Mouse (Mus musculus) gastrocnemius, adult 18-20 months (tissue): ENCODE measurements around the gene Ldlrad3. TPM values are rescaled to one million over a fixed set of nuclear protein-coding genes. Genes with fewer than 3 reads are reported as not detected.

Source experiments
- DNase-seq: peaks from one replicate; pipeline ENCODE4 v3.0.0; 2021; ENCODE audit warnings: low spot score
- long read RNA-seq, 2 experiments: library from polyadenylated mRNA; stranded (forward); transcript quantifications; one replicate each; pipeline ENCODE4 v2.0.0; 2021
- total RNA-seq, 2 experiments: library from RNA; stranded (reverse); gene quantifications; 2 replicates each; pipeline ENCODE4 v1.2.3; 2021

The Ldlrad3 gene
- 1 to 10 TPM; 2.9 to 4.9 TPM for total RNA-seq
- long read RNA-seq, experiment 1, partial matches to known transcripts = 2 of 4 reads
- long read RNA-seq, experiment 1, other reads (novel, unspliced or antisense) = 0 of 4 reads
- long read RNA-seq, experiment 2, partial matches to known transcripts = 0 of 1 reads
- long read RNA-seq, experiment 2, other reads (novel, unspliced or antisense) = 1 of 1 reads

DNA sequence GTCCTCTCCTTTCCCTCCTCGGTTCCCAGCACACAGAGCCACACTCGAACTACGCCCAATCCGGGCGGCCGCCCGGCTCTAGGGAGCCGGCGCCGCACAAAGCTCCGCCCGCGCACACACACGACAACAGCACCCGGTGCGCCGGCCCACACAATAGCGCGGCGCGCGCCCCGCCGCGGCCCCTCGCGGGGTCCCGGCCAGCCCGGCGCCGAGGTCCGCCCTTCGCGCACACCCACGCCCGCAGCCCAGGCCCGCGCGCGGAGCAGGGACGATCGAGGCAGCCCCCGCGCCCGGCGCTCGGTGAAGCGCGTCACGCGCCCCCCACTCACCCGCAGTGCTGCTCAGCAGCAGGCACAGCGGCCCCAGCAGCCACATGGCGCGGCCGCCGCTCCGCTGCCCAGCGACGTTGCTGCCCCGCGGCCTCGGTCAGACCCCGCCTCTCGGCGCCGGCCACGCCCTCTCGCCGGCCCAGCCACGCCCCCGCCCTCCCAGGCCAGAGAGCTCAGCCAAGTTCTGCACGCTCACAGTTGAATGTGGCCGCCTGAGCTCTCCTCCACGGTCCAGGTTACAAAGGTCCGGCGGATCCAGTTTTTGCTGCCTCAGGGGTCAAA lies at the start of gene Ldlrad3:
Ldlrad3 (minus strand) TSS at position 435 of the 611 bp plus-strand sequence.
- peak; percentile 92 for DNase-seq

DNA sequence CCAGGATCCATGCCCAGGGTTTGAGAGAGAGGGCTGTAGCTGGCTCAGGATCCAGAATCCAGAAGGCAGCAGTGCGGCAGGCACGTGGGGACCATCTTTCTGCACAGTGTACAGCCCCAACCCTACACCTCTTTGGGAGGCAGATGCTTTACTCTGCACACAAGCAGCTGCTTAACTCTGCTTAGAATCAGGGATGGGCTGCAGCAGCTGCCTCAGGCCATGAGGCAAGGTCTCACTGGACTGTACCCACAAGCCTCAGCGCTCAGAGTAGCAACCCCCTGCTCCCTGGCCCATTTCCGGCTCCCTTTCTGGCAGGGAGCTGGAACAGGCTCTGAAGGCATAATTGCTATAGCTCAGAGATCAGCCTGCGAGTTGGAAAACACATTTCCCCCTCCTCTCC lies 45.3 kb upstream of the Ldlrad3 start:
- DNase-seq = no peak

DNA sequence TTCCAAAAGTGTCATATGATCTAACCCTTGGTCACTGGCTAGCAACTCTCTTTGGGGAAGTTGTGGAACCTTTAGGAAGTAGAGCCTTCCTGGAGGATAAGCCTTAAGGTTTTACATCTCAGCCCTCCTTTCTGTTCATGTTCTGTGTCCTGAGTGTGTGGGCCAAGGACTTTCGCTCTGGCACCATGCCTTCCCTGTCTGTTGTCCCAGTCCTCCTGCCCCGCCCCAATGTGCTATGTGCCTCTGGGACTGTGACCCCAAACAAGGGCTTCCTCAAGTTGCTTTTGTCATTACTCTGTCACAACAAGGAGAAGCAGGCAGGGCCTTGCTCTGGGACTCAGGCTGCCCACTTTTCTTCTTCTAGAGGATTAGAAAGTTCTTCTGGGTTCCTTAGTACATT lies 42.9 kb upstream of the Ldlrad3 start:
- DNase-seq = peak; percentile 22

DNA sequence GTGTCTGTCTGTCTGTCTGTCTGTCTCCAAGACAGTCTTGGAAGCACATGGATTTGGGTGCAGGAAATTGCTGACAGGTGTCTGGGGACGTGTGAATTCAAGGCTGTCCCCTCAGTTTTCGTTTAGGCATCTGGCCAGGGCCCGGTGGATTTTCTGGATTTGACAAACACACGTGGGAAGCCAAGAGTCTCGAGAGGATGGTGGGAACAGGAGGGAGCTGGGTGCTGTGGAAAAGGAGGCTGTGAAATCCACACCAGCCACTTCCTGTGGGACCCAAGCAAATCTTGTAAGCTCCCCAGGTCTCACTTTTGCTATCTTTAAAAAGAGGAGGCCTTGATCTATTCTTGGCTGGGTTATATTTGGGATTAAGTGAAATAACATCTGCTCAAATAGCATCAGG lies 42.1 kb upstream of the Ldlrad3 start:
- no peak for DNase-seq

DNA sequence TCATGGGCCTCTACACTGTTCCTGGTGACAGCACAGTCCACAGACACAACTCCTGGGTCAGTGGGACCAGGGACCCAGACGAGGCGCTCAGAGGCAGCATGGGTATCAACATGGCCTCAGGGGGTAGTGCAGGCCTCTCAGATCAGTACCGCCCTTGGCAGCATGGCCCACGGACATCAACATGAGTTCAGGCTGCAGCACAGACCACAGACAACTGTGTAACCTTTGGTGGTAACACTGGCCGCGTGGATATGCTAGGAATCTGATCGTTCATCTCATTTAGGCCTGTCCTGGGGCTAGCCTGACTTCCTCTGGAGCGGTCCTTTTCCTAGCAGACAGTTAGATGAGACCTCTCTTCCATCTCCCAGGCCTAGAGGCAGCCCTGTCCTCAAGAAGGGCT lies 41.7 kb upstream of the Ldlrad3 start:
- no peak for DNase-seq

DNA sequence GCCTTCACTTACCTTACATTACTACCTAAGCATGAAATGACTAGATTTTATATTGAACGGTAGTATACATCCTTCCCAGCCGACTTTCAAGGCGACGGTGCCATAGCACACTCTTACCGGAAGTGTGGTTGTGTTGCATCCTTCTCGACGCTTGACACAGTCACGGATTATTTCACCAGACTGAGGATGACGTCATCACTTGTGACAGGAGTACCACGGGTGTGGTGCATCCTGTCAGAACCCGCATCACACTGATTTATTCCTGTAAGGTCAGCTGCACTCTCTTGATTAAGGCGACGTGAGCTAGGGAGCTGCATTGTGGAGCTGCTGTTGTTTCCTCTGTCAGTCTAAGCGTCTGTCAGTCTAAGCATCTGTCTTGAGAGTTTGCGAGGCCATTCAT lies 40.1 kb upstream of the Ldlrad3 start:
- no peak for DNase-seq

DNA sequence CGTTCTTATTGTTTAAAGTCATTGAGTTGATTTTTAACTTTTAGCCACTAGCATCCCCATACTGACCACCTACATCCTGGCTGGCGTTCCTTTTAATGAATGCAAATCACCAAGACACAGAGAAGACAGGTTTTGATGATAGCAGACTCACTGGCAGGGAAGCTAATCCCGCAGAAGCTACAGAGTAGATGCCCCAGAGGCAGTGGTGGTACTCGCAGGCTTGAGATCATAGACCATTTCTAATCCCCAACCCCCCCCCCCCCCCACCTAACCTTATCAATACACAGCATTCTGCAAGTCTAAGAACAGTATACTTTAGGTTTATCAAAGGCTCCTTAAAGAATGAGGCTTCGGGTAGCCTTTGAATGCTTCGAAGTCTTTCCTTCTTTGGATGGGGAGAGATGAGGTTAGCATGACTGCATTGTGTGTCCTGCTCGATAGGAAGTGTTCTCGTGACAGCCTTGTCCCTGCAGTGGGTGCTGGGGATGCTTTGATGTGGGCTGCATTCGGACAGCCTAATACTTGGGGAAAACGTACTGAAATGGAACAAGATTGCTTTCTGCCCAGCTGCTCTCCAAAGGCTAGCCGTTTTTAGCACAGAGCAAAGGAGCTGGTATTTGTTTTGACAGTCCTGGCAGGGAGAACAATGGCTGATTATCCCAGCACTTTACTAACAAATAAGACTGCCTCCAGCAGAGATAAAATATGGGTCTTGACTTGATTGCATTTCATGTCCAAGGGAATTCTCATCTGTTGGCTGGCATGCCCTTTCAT lies 37.4 kb upstream of the Ldlrad3 start:
- no peak for DNase-seq

DNA sequence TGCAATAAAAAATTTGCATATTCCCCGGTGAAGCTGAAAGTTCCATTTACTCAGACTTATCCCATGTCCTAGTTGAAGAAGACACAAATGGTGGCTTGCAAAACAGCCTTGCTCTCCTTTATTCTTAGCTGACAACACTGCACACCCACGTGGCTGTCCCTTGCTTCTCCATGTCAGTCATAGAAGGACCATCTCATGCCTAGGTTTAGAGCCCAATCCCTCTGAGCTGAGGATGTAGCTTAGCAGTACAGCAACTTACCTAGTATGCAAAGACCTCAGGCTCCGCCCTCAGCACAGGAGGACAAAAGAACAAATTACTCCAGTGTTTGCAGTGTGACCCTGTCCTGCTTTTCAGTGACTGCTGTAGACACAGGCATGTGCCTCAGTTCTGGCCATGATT lies 36.6 kb upstream of the Ldlrad3 start:
- DNase-seq = no peak

DNA sequence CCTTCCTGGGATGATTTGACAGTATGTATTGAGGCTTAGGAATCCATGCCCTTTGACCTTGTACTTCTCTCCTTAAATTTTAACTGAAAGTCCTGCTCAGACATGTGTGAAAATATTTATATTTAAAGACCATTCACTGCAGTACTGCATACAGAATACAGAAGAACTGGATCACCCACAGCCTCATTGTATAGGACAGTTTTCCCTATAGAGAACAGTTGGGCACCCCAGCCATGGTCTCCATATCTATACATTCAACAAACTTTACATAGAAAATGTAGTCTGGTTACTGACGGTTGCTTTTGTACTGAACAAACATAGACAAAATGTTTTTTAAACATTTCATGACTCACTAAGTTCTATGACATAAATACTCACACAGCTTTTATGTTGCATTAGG lies 30.6 kb upstream of the Ldlrad3 start:
- DNase-seq = no peak

DNA sequence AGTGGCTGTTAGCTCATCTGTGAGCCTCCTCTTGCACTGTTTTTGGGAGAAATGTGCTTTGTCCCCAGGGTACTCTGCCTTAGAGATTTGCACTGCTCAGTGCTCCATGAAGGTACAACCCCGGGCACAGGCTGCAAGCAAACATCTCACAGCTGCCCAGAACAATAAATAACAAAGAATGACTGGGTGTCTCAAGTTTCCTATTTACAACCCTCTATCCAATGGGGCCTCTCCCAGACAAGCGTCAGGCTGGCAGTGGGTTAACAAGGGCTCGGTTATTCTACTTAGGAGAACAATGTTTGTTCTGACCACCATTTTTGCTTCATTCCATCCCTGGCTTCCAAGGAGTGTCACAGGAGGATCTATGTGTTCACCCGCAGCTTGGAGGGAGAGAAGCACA lies 25.9 kb upstream of the Ldlrad3 start:
- no peak for DNase-seq

DNA sequence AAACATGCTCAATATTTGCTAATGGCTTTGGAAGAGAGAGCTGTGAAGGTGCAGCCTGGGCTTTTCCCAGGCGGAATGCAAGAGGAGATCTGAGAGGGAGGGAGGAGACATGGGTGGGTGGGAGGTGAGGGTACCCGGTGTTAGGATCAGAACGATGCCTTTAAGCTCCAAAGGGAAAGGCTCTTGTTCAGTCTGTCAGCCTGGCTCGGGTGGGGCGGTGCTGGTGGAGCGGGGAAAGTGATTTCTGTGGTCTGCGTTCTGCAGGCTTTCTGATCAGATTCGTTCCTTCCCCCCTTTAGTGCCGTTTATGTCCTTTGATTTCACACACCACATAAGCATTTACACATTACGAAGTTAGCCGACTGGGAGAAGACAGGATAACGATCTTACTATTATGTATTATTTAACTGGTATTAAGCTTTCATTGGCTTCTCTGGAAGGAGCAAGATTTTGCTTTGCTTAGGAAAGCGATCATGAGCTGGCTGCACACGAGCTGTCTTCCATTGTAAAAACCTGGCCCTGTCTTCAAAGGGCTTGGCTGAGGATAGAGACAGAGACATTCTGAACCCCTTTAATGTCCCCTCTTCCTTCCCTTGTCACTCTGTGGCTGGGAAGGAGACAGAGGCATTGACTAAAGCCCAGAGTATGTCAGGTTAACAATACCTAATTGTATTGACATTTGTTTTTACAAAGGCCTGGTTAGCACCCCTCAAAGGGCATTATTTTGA lies 19.7 kb upstream of the Ldlrad3 start:
- DNase-seq = no peak

DNA sequence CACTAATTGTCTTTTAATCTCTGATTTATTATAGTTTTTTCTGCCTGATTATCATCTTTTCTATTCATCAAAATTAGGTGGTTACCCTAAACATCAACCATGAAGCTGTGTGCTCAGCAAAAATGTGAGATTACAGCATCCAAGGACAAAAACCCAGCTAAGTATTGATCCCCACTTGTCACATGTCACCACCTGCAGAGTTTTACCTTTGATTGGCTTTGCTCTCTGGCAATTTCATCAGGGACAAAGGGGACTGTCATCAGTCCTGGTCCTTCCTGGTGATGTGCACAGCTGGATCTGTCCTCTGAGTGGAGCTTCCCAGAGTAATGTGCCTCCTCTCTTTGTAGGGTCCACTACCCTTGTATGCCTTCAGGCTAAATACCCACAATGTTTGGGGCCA lies 17.3 kb upstream of the Ldlrad3 start:
- DNase-seq = no peak

DNA sequence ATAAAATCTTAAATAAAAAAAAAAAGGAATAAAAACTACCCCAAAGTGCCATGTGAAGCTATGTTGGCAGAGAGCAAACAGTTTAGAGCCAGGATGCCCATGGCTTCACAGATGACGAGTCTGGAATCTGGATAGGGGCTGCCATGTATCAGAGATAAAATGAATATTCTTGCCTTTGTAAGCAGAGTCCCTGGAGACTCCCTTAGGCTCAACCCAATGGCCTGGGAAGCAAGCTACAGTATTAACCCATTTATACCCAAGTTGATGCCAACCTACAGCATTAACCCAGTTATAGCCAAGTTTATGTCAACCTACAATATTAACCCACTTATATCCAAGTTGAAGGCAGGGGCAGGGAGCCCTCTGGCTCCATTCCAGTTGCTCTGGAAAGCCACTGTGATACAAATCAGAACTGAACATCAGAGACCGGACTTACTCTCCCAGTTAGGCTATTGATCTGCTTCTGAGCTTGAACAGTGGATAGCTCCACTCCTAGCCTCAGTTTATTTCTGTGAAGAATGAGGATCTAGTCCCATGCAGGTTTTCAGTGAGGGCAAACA lies 16.1 kb upstream of the Ldlrad3 start:
- DNase-seq = no peak

DNA sequence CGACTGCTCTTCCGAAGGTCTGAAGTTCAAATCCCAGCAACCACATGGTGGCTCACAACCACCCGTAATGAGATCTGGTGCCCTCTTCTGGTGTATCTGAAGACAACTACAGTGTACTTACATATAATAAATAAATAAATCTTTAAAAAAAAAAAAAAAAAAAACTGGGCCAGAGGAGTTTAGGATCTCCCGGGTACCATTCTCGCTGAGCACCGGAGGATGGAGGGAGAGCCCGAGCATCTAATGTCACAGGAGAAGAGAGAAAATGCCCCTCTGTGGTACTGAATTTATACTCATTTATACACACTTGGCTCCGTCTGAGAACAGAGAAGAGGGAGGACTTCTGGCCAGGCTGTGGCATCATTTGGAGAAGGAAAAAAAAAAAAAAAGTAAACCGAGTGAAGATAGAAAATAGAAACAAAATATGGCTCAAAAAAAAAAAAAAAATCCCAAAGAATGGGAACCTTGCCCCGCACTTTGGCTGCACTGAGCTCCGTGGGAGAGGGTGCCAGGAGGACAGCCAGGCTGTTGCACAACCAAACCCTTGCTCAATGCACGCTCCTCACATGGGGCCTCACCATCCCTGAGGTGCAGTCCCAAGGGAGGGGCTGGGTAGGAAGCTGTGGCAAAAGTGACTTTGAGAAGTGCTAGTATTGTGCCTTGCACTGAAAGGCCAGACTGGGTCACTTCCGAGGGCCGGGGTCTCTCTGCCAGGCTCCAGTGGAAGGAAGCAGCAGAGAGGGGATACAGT lies 15.2 kb upstream of the Ldlrad3 start:
- DNase-seq = peak; percentile 65

DNA sequence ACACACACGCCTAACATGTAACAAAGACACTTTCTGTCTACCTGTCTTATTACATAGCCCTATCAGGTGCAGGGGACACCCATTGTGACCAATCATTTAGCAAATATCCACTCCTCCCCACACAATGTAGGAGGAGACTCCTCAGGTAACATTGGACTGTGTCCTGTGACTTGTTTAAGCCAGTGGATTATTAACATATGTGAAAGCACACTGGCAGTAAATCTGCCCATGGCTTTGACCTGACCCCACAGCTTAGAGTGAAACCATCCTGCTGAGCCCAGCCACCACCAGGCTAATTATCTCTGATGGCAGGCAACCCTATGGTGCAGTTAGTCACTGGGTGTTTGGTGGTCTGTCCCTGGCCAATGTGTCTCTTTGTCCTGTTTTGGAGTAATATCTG lies 11.1 kb upstream of the Ldlrad3 start:
- no peak for DNase-seq

DNA sequence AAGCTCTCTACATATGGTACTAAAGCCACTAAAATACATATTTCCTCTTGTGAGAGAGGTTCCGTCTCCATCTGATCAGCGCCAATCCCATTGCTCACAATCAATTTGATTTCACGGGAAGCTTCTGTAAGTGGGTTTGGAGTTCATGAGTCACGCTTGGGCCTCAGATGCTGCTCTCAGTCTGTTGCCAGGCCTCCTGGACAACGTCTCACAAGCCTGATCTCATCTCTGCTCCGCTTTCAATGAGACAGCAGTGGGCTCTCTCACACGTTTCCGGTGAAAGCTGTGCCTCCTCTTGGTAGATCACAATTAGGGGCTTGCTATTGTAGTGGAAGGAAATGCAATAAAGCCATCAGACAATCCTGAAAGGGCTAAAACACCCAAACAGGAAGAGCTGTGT lies 10.5 kb upstream of the Ldlrad3 start:
- DNase-seq = peak; percentile 57

DNA sequence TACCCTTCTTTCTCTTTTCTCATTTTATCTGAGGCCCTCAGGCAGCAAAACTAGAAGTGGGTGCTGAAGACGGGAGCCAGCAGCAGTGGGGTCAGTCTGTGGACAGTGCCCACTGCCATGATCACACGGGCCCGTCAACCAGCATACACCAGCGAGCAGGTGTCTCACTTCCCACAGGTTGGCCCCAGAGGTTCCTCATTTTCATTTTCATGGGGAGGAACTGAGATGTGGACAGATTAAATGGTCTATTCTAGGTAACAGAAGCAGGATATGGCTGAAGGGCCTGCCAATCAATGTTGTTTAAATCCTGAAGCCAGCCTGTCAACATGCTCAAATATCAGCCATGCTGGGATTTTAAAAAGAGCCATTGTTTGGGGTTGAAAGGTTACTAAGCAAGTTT lies 9.3 kb upstream of the Ldlrad3 start:
- no peak for DNase-seq

DNA sequence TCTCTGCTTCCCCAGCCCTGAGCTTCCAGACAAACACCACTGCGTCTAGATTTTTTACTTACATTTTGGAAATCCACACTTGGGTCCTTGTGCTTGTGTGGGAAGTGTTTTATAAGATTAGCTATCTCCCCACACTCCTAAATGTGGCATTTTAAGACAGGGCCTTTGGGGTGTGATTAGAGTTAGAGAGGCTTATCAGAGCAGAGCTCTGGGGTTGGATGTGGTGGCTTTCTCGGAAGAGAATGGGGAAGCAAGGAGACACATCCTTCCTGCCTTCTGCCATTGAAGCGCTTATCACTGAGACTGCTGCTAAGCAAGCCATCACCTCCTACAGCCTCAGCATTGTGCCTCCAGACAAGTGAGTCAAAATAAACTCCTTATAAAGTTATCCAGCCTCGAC lies 8.1 kb upstream of the Ldlrad3 start:
- no peak for DNase-seq

DNA sequence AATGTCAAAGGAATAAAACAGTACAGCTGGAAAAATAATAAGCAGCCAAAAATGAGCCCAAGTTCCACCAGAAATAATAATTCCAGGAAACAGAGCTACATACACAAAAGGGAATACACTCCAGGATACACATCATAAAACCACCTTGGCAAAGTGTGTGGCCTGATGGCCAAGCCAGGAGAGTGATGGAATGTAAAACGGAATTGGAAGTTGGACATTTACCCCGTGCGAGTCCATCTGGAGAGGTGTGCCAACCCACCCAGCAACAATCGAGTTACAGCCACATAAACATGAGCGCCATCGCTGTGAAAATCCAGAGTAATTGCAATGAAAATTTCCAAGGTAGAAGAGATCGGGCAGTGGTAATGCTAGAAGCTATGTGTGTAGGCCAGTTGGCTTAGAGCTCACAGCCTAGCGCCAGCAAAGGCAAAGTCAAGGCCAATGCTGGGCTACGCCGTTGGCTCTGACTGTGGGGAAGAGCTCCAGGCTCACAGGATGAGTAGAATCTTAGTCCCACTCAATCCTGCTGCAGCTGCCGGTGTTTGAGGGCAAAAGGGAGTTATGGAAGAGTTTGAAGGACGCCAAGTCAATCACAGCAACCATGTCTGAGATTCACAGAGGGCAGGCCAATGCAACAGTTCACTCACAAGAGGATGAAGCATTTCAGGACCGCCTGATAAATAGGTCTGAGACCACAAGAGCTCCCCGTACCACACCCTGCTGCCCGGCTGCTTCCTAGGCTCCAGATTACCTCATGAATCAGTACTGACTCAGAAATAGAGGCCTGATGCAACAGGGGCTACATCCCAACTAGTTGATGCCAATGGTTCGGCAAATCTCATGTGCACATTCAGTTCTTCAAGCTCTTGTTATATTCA lies 7.0 kb upstream of the Ldlrad3 start:
- DNase-seq = peak; percentile 77

DNA sequence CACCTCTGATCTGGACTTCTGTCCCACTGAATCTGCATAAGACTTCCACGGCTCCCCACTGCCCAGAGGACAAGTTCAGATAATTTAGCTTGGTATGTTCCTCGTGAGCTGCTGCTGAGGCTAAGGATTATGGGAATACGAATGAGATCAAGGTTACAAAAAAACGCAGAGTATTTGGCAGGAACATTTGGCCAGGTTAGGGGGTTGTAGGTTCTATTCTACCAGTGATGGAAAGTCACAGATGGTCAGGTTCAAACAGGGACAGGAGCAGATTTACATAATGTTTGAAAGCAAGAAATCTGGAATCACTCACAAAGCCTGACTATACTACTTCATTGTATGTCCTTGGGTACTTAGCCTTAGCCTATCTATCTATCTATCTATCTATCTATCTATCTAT lies 5.6 kb upstream of the Ldlrad3 start:
- DNase-seq = no peak
